Mouse (Mus musculus) kidney, postnatal 0 days (tissue): Measurements from ENCODE around the gene Timd2. TPM values are rescaled to one million over a fixed set of nuclear protein-coding genes. Genes with fewer than 3 reads are reported as not detected.
"Not testable (repeated sequence)": the region's sequence is repeated elsewhere in the genome, so short reads cannot be mapped to it uniquely, and the experiment has no call there.

Experiments
- ATAC-seq: fragments of 200-750 bp; cut with Nextera tagmentation; replicated peaks from 2 replicates; pipeline ENCODE4 v1.8.0; 2017; ENCODE audit warnings: low read depth, moderate number of reproducible peaks, moderate TSS enrichment, moderate library complexity; ENCODE audit not compliant: low FRiP score
- DNase-seq: peaks from one replicate; pipeline ENCODE4 v3.0.0-alpha.2; 2016; ENCODE audit warnings: low spot score
- H3K27ac ChIP-seq: fragments of 300-500 bp; sonication (generic); 2 replicates; pipeline ENCODE4 v1.5.1; 2014; ENCODE audit warnings: mild to moderate bottlenecking
- H3K27me3 ChIP-seq: fragments of 300-500 bp; sonication (generic); 2 replicates; pipeline ENCODE4 v1.6.1; 2014; ENCODE audit warnings: low read length, mixed read lengths; ENCODE audit not compliant: insufficient read depth
- H3K36me3 ChIP-seq: fragments of 300-500 bp; sonication (generic); 2 replicates; pipeline ENCODE4 v1.6.1; 2014; ENCODE audit warnings: low read length, mixed read lengths; ENCODE audit not compliant: insufficient read depth
- H3K4me1 ChIP-seq: fragments of 300-500 bp; sonication (generic); replicated peaks from 2 replicates; pipeline ENCODE4 v1.6.1; 2014; ENCODE audit warnings: antibody characterized with exemption, low read length, mixed read lengths; ENCODE audit not compliant: insufficient read depth
- H3K4me2 ChIP-seq: fragments of 300-500 bp; sonication (generic); 2 replicates; pipeline ENCODE4 v1.6.1; 2014; ENCODE audit warnings: mild to moderate bottlenecking, low read length, moderate library complexity, mixed read lengths
- H3K4me3 ChIP-seq: fragments of 300-500 bp; sonication (generic); replicated peaks from 2 replicates; pipeline ENCODE4 v1.5.1; 2014; ENCODE audit warnings: low read depth, low read length
- H3K9ac ChIP-seq: fragments of 300-500 bp; sonication (generic); 2 replicates; pipeline ENCODE4 v1.6.1; 2014; ENCODE audit warnings: low read depth, low read length
- H3K9me3 ChIP-seq: fragments of 300-500 bp; sonication (generic); replicated peaks from 2 replicates; pipeline ENCODE4 v1.6.1; 2016; ENCODE audit warnings: low read length, inconsistent platforms, mixed read lengths
- CTCF ChIP-seq: IDR thresholded peaks from 2 replicates; pipeline ENCODE4 v1.5.1; 2016; ENCODE audit warnings: antibody characterized with exemption, low read depth, mild to moderate bottlenecking, moderate library complexity
- WGBS: fragments of 180-500 bp; shearing (Covaris S2); extraction: QIAGEN DNeasy Blood & Tissue Kit; methylation state at CpG from one replicate; pipeline ENCODE4 v1.1.7; 2014; 5-methylcytosine and 5-hydroxymethylcytosine counted together
- polyA plus RNA-seq: library from polyadenylated mRNA; unstranded; fragments of >200 nt; fragmentation: Nextera tagmentation; extraction: Ambion mirVana; gene quantifications from 2 replicates; pipeline ENCODE4 v1.2.1, GENCODE M21; 2015

The Timd2 gene
- polyA plus RNA-seq, 1 experiment from 2014 or later, result 0.67 TPM

DNA sequence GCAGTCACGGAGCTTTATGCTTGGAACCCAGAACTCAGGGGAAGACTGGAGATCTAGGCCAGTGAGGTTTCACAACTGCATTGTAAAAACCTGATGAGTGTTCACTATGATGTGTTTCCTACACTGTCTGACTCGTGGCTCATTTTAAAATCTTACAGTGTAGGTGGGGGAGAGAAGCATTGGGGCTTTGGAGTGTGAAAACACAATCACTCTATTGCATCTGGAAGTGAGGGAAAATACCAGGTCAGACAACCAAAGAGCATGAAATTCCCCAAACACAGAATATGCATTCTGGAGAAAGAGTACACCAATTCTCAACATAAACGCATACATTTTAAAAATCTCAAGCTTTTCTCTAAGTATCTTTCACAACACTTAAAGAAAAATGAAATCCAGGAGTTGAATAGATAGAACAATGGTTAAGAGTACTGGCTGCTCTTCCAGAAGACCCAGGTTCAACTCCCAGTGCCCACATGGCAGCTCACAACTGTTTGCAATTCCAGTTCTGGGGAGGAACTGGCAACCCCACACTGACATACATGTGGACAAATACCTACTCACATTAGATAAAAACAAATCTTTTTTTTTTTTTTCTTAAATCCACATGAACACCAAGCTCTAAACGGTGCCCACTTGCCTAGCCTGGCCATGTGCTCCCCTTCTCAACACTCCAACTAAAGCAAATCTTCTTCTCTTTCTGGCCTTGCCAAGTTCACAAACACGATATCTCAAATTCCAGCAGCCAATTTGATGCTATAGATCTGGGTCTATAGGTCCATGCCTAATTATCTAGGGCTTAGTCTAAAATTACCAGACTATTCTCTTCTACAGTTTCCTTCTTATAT, 9.2 kb downstream of the Timd2 start:
- 77% methylated on average over 5 of the region's 5 CpGs for WGBS
- DNase-seq (no peak), ATAC-seq (no peak)
- no peak overlapping the region for H3K27ac ChIP-seq
- no peak overlapping the region for H3K9ac ChIP-seq
- TF ChIP-seq CTCF, result no peak
- no peak overlapping the region for H3K4me3 ChIP-seq
- H3K27me3 ChIP-seq, result no peaks in the 10 kb centered on the region
- no peaks in the 10 kb centered on the region for H3K4me1 ChIP-seq
- no peaks in the 10 kb centered on the region for H3K9me3 ChIP-seq
- H3K4me2 ChIP-seq, result no peak overlapping the region
- no peaks in the 10 kb centered on the region for H3K36me3 ChIP-seq

GRCm38 (mm10) chr11:46695849-46696248, 11.0 kb downstream of the Timd2 start:
- DNase-seq, H3K9me3 ChIP-seq, H3K4me2 ChIP-seq: not testable (repeated sequence)

GRCm38 (mm10) chr11:46690136-46690535, 16.7 kb downstream of the Timd2 start:
- H3K4me3 ChIP-seq, result no peak overlapping the region
- DNase-seq (no peak), ATAC-seq (no peak)
- WGBS, result 90% methylated on average over 2 of the region's 2 CpGs
- no peaks in the 10 kb centered on the region for H3K36me3 ChIP-seq
- TF ChIP-seq CTCF, result no peak
- H3K4me2 ChIP-seq, result no peak overlapping the region
- H3K4me1 ChIP-seq, result no peaks in the 10 kb centered on the region
- H3K9me3 ChIP-seq, result no peaks in the 10 kb centered on the region
- H3K9ac ChIP-seq, result no peak overlapping the region
- no peak overlapping the region for H3K27ac ChIP-seq
- no peaks in the 10 kb centered on the region for H3K27me3 ChIP-seq

More at GRCm38 (mm10) chr11:46695849-46696248, 11.0 kb downstream of the Timd2 start:
- not testable (repeated sequence) for H3K4me1 ChIP-seq, H3K36me3 ChIP-seq, H3K27ac ChIP-seq, H3K27me3 ChIP-seq, ATAC-seq, H3K9ac ChIP-seq, H3K4me3 ChIP-seq
- 79% methylated on average over 2 of the region's 2 CpGs for WGBS

DNA sequence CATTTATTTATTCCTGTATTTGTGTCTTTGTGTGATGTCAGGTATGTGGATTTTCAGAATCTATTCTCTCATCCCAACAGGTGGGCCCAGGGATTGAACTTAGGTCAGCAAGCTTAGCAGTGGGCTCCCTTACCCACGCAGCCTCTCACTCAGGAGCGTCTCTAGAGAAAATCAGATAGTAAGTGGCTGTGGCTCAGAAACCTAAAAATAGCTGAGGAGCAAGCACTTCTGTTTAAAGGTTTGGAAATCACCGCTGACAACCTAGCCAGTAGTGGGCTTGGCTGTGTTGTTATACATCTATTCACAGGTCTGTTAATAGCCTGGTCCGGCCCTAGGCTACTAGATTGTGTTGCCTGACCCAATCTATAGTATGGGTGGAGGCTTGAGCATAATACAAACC, 23.1 kb downstream of the Timd2 start:
- Histone ChIP-seq H3K9ac (no peak overlapping the region), H3K27me3 (no peaks in the 10 kb centered on the region), H3K27ac (no peak overlapping the region), H3K4me3 (no peak overlapping the region), H3K4me1 (no peaks in the 10 kb centered on the region), H3K4me2 (no peak overlapping the region), H3K9me3 (no peaks in the 10 kb centered on the region), H3K36me3 (no peaks in the 10 kb centered on the region)
- TF ChIP-seq CTCF, result no peak
- 77% methylated on average over 4 of the region's 4 CpGs for WGBS
- DNase-seq (no peak), ATAC-seq (no peak)

DNA sequence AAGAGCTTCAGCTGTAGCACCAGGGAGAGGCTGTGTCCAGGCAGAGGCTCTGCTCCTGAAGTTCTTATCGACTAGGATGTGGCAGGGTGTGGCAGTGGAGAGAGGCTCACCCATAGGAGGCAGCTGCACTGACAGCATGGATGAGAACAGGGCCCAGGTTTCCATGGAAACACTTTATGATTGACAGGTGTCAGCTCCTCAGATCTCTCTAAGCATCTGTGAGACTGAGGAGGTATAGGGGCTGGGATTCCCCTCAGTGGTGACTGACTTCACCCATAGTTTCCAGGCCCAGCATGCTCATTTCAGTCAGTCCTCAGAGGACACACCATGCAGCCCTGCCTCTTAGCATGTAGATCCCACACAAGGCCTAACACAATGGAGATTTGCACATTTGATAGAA, 24.0 kb downstream of the Timd2 start:
- 70% methylated on average over 1 of the region's 1 CpGs for WGBS
- no peak overlapping the region for H3K9ac ChIP-seq
- H3K27me3 ChIP-seq, result no peaks in the 10 kb centered on the region
- no peak for TF ChIP-seq CTCF
- no peaks in the 10 kb centered on the region for H3K9me3 ChIP-seq
- DNase-seq, result no peak
- H3K36me3 ChIP-seq, result no peaks in the 10 kb centered on the region
- no peaks in the 10 kb centered on the region for H3K4me1 ChIP-seq
- H3K4me3 ChIP-seq, result no peak overlapping the region
- no peak for ATAC-seq
- no peak overlapping the region for H3K27ac ChIP-seq
- H3K4me2 ChIP-seq, result no peak overlapping the region

- Histone ChIP-seq H3K27ac (no peak overlapping the region), H3K9ac (no peak overlapping the region), H3K27me3 (no peaks in the 10 kb centered on the region), H3K9me3 (no peaks in the 10 kb centered on the region), H3K36me3 (no peaks in the 10 kb centered on the region), H3K4me1 (no peaks in the 10 kb centered on the region), H3K4me3 (no peak overlapping the region), H3K4me2 (no peak overlapping the region)
- DNase-seq (no peak), ATAC-seq (no peak)
- no peak for TF ChIP-seq CTCF
- WGBS, result 76% methylated on average over 2 of the region's 2 CpGs
Observed at GRCm38 (mm10) chr11:46667938-46668337, 38.9 kb downstream of the Timd2 start.
